Mouse (Mus musculus): ENCODE measurements at regions not wholly inside any gene's neighbourhood (a gene's known extent, or its start where the extent isn't known, plus 50 kb on each side); places are given as distances from the start of the nearest gene placed in this dataset.

DNA sequence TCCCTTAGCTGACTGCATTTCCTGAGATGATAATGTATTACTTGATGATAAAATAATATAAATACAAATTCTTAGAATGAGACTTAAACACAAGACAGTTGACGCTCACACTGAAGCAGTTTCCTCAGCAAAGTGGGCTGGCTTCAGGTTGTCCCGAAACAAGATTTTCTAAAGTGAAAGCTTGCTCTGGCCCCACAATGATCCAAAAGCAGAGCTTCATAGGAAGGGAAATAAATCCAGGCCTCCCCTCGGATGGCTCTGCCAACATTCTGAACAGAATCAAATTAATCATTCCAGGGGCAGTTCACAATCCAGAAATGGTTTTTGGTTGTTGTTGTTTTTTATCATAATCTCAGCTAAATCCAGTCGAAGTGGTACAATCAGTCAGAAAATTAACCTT, 96.0 kb upstream of the Efna5 start:
- TF ChIP-seq CTCF (IDR thresholded peaks at IDR 0.05; ENCODE audit: extremely low read depth, insufficient read depth, low read length) (no peak), POLR2A (IDR thresholded peaks at IDR 0.05; ENCODE audit: extremely low read depth, insufficient read depth, low read length) (no peak)

All from cortical plate, adult 2 months (tissue).